Mouse (Mus musculus) MEL (cell line): ENCODE measurements around the gene Rpl13a. TPM values are rescaled to one million over a fixed set of nuclear protein-coding genes. Genes with fewer than 3 reads are reported as not detected.

ENCODE experiments used
- DNase-seq: peaks from one replicate; pipeline ENCODE4 v3.0.0; 2011; ENCODE audit warnings: low read depth, low spot score
- H3K27ac ChIP-seq: 2 replicates; pipeline ENCODE4 v1.5.1; 2012; ENCODE audit warnings: low read depth, mild to moderate bottlenecking, control low read depth, low read length, moderate library complexity; ENCODE audit not compliant: control insufficient read depth
- H3K27me3 ChIP-seq, 2 experiments: fragments of 150-350 bp in 1 of 2; sonication (generic) in 1 of 2; 2 replicates each; pipeline ENCODE4 v1.6.1; 2012; ENCODE audit warnings: low read length in 2 of 2, mild to moderate bottlenecking in 2 of 2, improper control_type of control experiment in 1 of 2, moderate library complexity in 1 of 2; ENCODE audit not compliant: insufficient read depth in 2 of 2, control insufficient read depth in 1 of 2
- H3K36me3 ChIP-seq, 2 experiments: 2 replicates each; pipeline ENCODE4 v1.6.1; 2012 to 2014; ENCODE audit warnings: low read length in 2 of 2, improper control_type of control experiment in 1 of 2, inconsistent platforms in 1 of 2, mild to moderate bottlenecking in 1 of 2; ENCODE audit not compliant: insufficient read depth in 2 of 2, control insufficient read depth in 1 of 2
- H3K4me1 ChIP-seq, 2 experiments: fragments of 150-350 bp in 1 of 2; sonication (generic) in 1 of 2; 2 replicates each; pipeline ENCODE4 v1.6.1; 2012; ENCODE audit warnings: low read length in 2 of 2, improper control_type of control experiment in 1 of 2, mild to moderate bottlenecking in 1 of 2; ENCODE audit not compliant: insufficient read depth in 2 of 2, control insufficient read depth in 1 of 2
- H3K4me3 ChIP-seq, 2 experiments: fragments of 150-350 bp in 1 of 2; sonication (generic) in 1 of 2; 2 replicates each; pipeline ENCODE4 v1.5.1; 2012; ENCODE audit warnings: low read depth in 2 of 2, low read length in 2 of 2, mild to moderate bottlenecking in 2 of 2, moderate library complexity in 2 of 2, control low read depth in 1 of 2, improper control_type of control experiment in 1 of 2; ENCODE audit not compliant: control insufficient read depth in 1 of 2, insufficient read depth in 1 of 2
- H3K79me2 ChIP-seq: 2 replicates; pipeline ENCODE4 v1.6.1; 2012; ENCODE audit warnings: mild to moderate bottlenecking, low read length, moderate library complexity; ENCODE audit not compliant: control insufficient read depth, poor library complexity, insufficient read depth
- H3K9ac ChIP-seq: 2 replicates; pipeline ENCODE4 v1.6.1; 2012; ENCODE audit warnings: low read depth, mild to moderate bottlenecking, control low read depth, low read length, moderate library complexity; ENCODE audit not compliant: control insufficient read depth, poor library complexity, severe bottlenecking
- H3K9me3 ChIP-seq: fragments of 150-350 bp; sonication (generic); replicated peaks from 2 replicates; pipeline ENCODE4 v1.6.1; 2012; ENCODE audit warnings: mild to moderate bottlenecking, low read length, improper control_type of control experiment, moderate library complexity; ENCODE audit not compliant: insufficient read depth
- BHLHE40 ChIP-seq: IDR thresholded peaks from 2 replicates; pipeline ENCODE4 v1.6.1; 2012; ENCODE audit warnings: low read depth, mild to moderate bottlenecking, inconsistent platforms, low read length, improper control_type of control experiment, borderline replicate concordance
- CHD1 ChIP-seq: IDR thresholded peaks from 2 replicates; pipeline ENCODE4 v1.6.1; 2012; ENCODE audit warnings: low read depth, mild to moderate bottlenecking, inconsistent platforms, low read length, improper control_type of control experiment
- CHD2 ChIP-seq: IDR thresholded peaks from 2 replicates; pipeline ENCODE4 v1.6.1; 2011; ENCODE audit warnings: low read length, improper control_type of control experiment
- EP300 ChIP-seq, 2 experiments: IDR thresholded peaks; 2 replicates each; pipeline ENCODE4 v1.6.1; 2011; ENCODE audit warnings: improper control_type of control experiment in 2 of 2, low read length in 2 of 2, low read depth in 1 of 2, mild to moderate bottlenecking in 1 of 2
- HCFC1 ChIP-seq: IDR thresholded peaks from 2 replicates; pipeline ENCODE4 v1.6.1; 2012; ENCODE audit warnings: low read depth, mild to moderate bottlenecking, inconsistent platforms, low read length, improper control_type of control experiment, moderate library complexity
- MAFK ChIP-seq: IDR thresholded peaks from 2 replicates; pipeline ENCODE4 v1.6.1; 2011; ENCODE audit warnings: low read depth, mild to moderate bottlenecking, low read length, improper control_type of control experiment, borderline replicate concordance
- MAZ ChIP-seq: IDR thresholded peaks from 2 replicates; pipeline ENCODE4 v1.6.1; 2012; ENCODE audit warnings: low read depth, mild to moderate bottlenecking, inconsistent platforms, low read length, improper control_type of control experiment
- MEF2A ChIP-seq: IDR thresholded peaks from 2 replicates; pipeline ENCODE4 v1.6.1; 2014; ENCODE audit warnings: low read depth, mild to moderate bottlenecking, inconsistent platforms, low read length, improper control_type of control experiment; ENCODE audit not compliant: poor library complexity, insufficient replicate concordance, severe bottlenecking; ENCODE audit errors: extremely low read depth
- MXI1 ChIP-seq: IDR thresholded peaks from 2 replicates; pipeline ENCODE4 v1.6.1; 2011; ENCODE audit warnings: mild to moderate bottlenecking, low read depth, low read length, improper control_type of control experiment
- NELFE ChIP-seq: IDR thresholded peaks from 2 replicates; pipeline ENCODE4 v1.6.1; 2011; ENCODE audit warnings: low read depth, low read length, improper control_type of control experiment
- POLR2A ChIP-seq, 2 experiments: IDR thresholded peaks; 2 replicates each; pipeline ENCODE4 v1.6.1; 2011 to 2012; ENCODE audit warnings: low read length in 2 of 2, mild to moderate bottlenecking in 2 of 2, control low read depth in 1 of 2, improper control_type of control experiment in 1 of 2, low read depth in 1 of 2, moderate library complexity in 1 of 2; ENCODE audit not compliant: control insufficient read depth in 1 of 2, insufficient read depth in 1 of 2, poor library complexity in 1 of 2
- RCOR1 ChIP-seq: IDR thresholded peaks from 2 replicates; pipeline ENCODE4 v1.6.1; 2012; ENCODE audit warnings: low read depth, mild to moderate bottlenecking, inconsistent platforms, low read length, improper control_type of control experiment
- SIN3A ChIP-seq: IDR thresholded peaks from 2 replicates; pipeline ENCODE4 v1.6.1; 2012; ENCODE audit warnings: low read length, improper control_type of control experiment, inconsistent platforms
- TAL1 ChIP-seq: IDR thresholded peaks from 2 replicates; pipeline ENCODE4 v1.6.1; 2012; ENCODE audit warnings: mild to moderate bottlenecking, inconsistent platforms, low read length, moderate library complexity, mixed read lengths
- USF1 ChIP-seq: IDR thresholded peaks from 2 replicates; pipeline ENCODE4 v1.6.1; 2014; ENCODE audit warnings: low read depth, mild to moderate bottlenecking, inconsistent platforms, low read length, improper control_type of control experiment, moderate library complexity
- ZKSCAN1 ChIP-seq: IDR thresholded peaks from 2 replicates; pipeline ENCODE4 v1.6.1; 2012; ENCODE audit warnings: low read depth, mild to moderate bottlenecking, inconsistent platforms, low read length, improper control_type of control experiment, moderate library complexity
- ZMIZ1 ChIP-seq: IDR thresholded peaks from 2 replicates; pipeline ENCODE4 v1.6.1; 2012; ENCODE audit warnings: low read depth, mild to moderate bottlenecking, inconsistent platforms, low read length, improper control_type of control experiment, moderate library complexity
- ZNF384 ChIP-seq: IDR thresholded peaks from 2 replicates; pipeline ENCODE4 v1.6.1; 2012; ENCODE audit warnings: low read depth, mild to moderate bottlenecking, inconsistent platforms, low read length, improper control_type of control experiment
- polyA plus RNA-seq, 2 experiments: library from polyadenylated mRNA; stranded (reverse) in 1 of 2; unstranded in 1 of 2; fragments of >175 nt in 1 of 2; fragments of >200 nt in 1 of 2; gene quantifications; 2 replicates each; pipeline versions ENCODE4 v1.2.1 to v1.2.4; 2012; ENCODE audit warnings: low replicate concordance in 2 of 2, low read depth in 1 of 2; ENCODE audit not compliant: insufficient read length in 2 of 2, insufficient read depth in 1 of 2, missing spikeins in 1 of 2
- total RNA-seq: library from RNA; depleted of rRNA; stranded (reverse); fragments of 300-350 nt; gene quantifications from 2 replicates; pipeline ENCODE4 v1.2.3, GENCODE M21; 2012

Gene Rpl13a
- total and polyA plus RNA-seq, 3 experiments, result 2,091 to 3,727 (median 3,160) TPM

DNA sequence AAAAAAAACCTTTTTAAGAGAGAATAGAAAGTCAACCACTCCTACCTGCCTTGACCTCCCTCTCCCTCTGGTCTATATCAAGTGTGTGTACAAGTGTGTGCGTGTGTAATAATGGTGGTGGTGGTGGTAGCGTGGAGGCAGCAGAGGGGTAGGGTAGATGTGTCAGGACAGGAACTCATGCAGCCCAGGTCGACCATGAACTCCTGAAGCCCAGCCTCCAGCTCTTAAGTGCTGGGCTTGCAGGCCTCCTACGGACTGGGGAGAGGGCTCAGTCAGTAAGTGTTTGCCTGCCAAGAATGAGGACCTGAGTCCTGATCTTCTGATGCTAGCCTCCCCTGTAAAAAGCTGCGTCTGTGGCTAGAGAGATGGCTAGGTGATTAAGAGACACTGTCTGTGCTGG, 23.6 kb downstream of the Rpl13a start:
- no peaks in the 10 kb centered on the region for H3K79me2 ChIP-seq
- peaks cover 2 to 15% of the 10 kb centered on the region in 2 experiments; a peak in 3 of 4 replicates for H3K4me1 ChIP-seq
- no peaks in the 10 kb centered on the region for H3K9me3 ChIP-seq
- H3K36me3 ChIP-seq, result no peaks in the 10 kb centered on the region; a peak in 1 of 4 replicates
- H3K27me3 ChIP-seq, result no peaks in the 10 kb centered on the region
- no peak overlapping the region for H3K4me3 ChIP-seq
- DNase-seq, result no peak
- H3K27ac ChIP-seq, result no peak overlapping the region
- TF ChIP-seq MEF2A (no peak), HCFC1 (no peak)
- no peak overlapping the region for H3K9ac ChIP-seq

DNA sequence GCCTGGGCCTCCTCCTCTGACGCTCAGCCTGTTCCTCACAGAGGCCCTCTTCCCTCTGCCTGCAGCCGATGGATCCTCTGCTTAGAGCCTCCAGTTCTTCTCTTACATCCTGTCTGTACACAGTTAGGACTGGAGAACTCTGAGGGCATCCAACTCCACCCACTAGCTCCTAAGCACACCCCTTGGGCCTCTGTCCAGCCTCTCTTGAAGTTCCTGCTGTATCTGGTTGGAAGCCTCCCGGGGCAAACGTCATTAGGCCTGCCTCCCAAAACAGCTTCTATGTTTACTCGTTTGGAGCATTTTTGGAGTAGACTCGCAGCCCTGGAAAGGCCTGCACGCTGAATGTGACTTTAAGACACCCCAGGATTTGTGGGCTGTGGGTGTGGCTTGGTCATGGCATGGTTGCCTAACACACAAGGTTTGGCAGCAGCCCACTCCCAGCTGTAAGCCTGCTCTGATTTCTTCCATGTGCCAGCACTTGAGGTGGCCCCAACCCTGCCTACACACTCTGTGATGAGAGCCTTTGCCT, 24.8 kb downstream of the Rpl13a start, which contains the start of gene Fcgrt:
Fcgrt (minus strand) TSS at position 200 of the 529 bp plus-strand sequence.
- Histone ChIP-seq H3K4me1 (peaks cover 0 to 8% of the 10 kb centered on the region in 2 experiments; a peak in 2 of 4 replicates), H3K9me3 (no peaks in the 10 kb centered on the region), H3K9ac (no peak within 1 kb of the TSS), H3K36me3 (no peaks in the 10 kb centered on the region), H3K4me3 (no peak within 1 kb of the TSS), H3K27ac (no peak within 1 kb of the TSS), H3K27me3 (no peaks in the 10 kb centered on the region), H3K79me2 (no peaks in the 10 kb centered on the region)
- TF ChIP-seq POLR2A (IDR thresholded peaks at IDR 0.05; ENCODE audit: control insufficient read depth in 1 of 2, insufficient read depth in 1 of 2, low read depth in 1 of 2, low read length in 2 of 2, poor library complexity in 1 of 2) (no peak), TAL1 (no peak), NELFE (no peak), ZNF384 (no peak), CHD2 (no peak), RCOR1 (no peak), SIN3A (no peak), ZMIZ1 (no peak), ZKSCAN1 (no peak), MAZ (no peak), MXI1 (no peak), EP300 (IDR thresholded peaks at IDR 0.05; ENCODE audit: low read depth in 1 of 2, low read length in 2 of 2) (no peak), BHLHE40 (no peak), MAFK (no peak), CHD1 (no peak), USF1 (no peak)
- peak; percentile 67 for DNase-seq
